Mouse (Mus musculus) testis, adult 2 months (tissue): Measurements from ENCODE around the gene Astn2.

ENCODE experiments used
- CTCF ChIP-seq: fragments of 200-500 bp; IDR thresholded peaks from 2 replicates; pipeline ENCODE4 v1.5.1; 2012; ENCODE audit warnings: low read depth, mild to moderate bottlenecking, inconsistent platforms, low read length, moderate library complexity; ENCODE audit not compliant: control insufficient read depth, insufficient read depth, insufficient replicate concordance
- POLR2A ChIP-seq: fragments of 200-500 bp; IDR thresholded peaks from 2 replicates; pipeline ENCODE4 v1.6.1; 2012; ENCODE audit warnings: low read depth, mild to moderate bottlenecking, inconsistent platforms, low read length, moderate library complexity; ENCODE audit not compliant: control insufficient read depth

GRCm38 (mm10) chr4:65920294-65920693, 484.1 kb downstream of the Astn2 start:
- TF ChIP-seq CTCF (no peak), POLR2A (no peak)
